Mouse (Mus musculus): ENCODE measurements around the gene Plppr2. TPM values are rescaled to one million over a fixed set of nuclear protein-coding genes. Genes with fewer than 3 reads are reported as not detected.

Gene Plppr2
- polyA plus RNA-seq, 1 experiment from 2014 or later: 2.7 TPM

GRCm38 (mm10) chr9:21923036-21923435 lies 13.8 kb upstream of the Plppr2 start:
- Histone ChIP-seq H3K27ac (replicated peaks) (peak overlapping the region; percentile 82), H3K4me3 (ENCODE audit: low read depth, low read length) (no peak overlapping the region), H3K27me3 (ENCODE audit: control insufficient read depth, insufficient read depth, low read length) (no peaks in the 10 kb centered on the region), H3K4me2 (replicated peaks; ENCODE audit: low read depth) (no peak overlapping the region), H3K36me3 (ENCODE audit: control insufficient read depth, insufficient read depth, low read length) (no peaks in the 10 kb centered on the region), H3K4me1 (replicated peaks; ENCODE audit: control insufficient read depth, insufficient read depth) (0 out of 2 replicates have a peak, but pooled peaks cover 6% of the 10 kb centered on the region), H3K9ac (ENCODE audit: low read length) (no peak overlapping the region), H3K9me3 (ENCODE audit: control insufficient read depth, low read length) (no peaks in the 10 kb centered on the region)
- ATAC-seq (ENCODE audit: low FRiP score, low TSS enrichment): no peak
- no peak for DNase-seq (ENCODE audit: low spot score)
- WGBS: 77% methylated on average over 4 of the region's 4 CpGs
- TF ChIP-seq CTCF (IDR thresholded peaks at IDR 0.05; ENCODE audit: low read depth) (no peak), EP300 (optimal IDR thresholded peaks at IDR 0.05) (no peak)

- H3K9ac ChIP-seq (ENCODE audit: low read length): no peak overlapping the region
- no peak for ATAC-seq (ENCODE audit: low FRiP score, low TSS enrichment)
Observed at GRCm38 (mm10) chr9:21923490-21924098, 13.2 kb upstream of the Plppr2 start.

GRCm38 (mm10) chr9:21924099-21924493 lies 12.7 kb upstream of the Plppr2 start:
- WGBS: 30% methylated on average over 6 of the region's 6 CpGs

More at GRCm38 (mm10) chr9:21923490-21924098, 13.2 kb upstream of the Plppr2 start:
- TF ChIP-seq EP300 (optimal IDR thresholded peaks at IDR 0.05) (no peak), CTCF (IDR thresholded peaks at IDR 0.05; ENCODE audit: low read depth) (no peak)
- DNase-seq (ENCODE audit: low spot score): no peak
- WGBS: 21% methylated on average over 3 of the region's 3 CpGs
- Histone ChIP-seq H3K9me3 (ENCODE audit: control insufficient read depth, low read length) (no peaks in the 10 kb centered on the region), H3K4me3 (ENCODE audit: low read depth, low read length) (no peak overlapping the region), H3K27me3 (ENCODE audit: control insufficient read depth, insufficient read depth, low read length) (no peaks in the 10 kb centered on the region), H3K4me2 (replicated peaks; ENCODE audit: low read depth) (no peak overlapping the region), H3K27ac (replicated peaks) (peak overlapping the region; percentile 82), H3K36me3 (ENCODE audit: control insufficient read depth, insufficient read depth, low read length) (no peaks in the 10 kb centered on the region), H3K4me1 (replicated peaks; ENCODE audit: control insufficient read depth, insufficient read depth) (0 out of 2 replicates have a peak, but pooled peaks cover 6% of the 10 kb centered on the region)

GRCm38 (mm10) chr9:21925034-21925433 lies 11.8 kb upstream of the Plppr2 start:
- TF ChIP-seq CTCF (IDR thresholded peaks at IDR 0.05; ENCODE audit: low read depth) (no peak), EP300 (optimal IDR thresholded peaks at IDR 0.05) (no peak)
- no peaks in the 10 kb centered on the region for H3K36me3 ChIP-seq (ENCODE audit: control insufficient read depth, insufficient read depth, low read length)
- 94% methylated on average over 3 of the region's 3 CpGs for WGBS

More at GRCm38 (mm10) chr9:21924099-21924493, 12.7 kb upstream of the Plppr2 start:
- Histone ChIP-seq H3K9me3 (ENCODE audit: control insufficient read depth, low read length) (no peaks in the 10 kb centered on the region), H3K4me3 (ENCODE audit: low read depth, low read length) (no peak overlapping the region), H3K4me1 (replicated peaks; ENCODE audit: control insufficient read depth, insufficient read depth) (0 out of 2 replicates have a peak, but pooled peaks cover 6% of the 10 kb centered on the region), H3K27me3 (ENCODE audit: control insufficient read depth, insufficient read depth, low read length) (no peaks in the 10 kb centered on the region), H3K36me3 (ENCODE audit: control insufficient read depth, insufficient read depth, low read length) (no peaks in the 10 kb centered on the region), H3K27ac (replicated peaks) (peak overlapping the region; percentile 82), H3K9ac (ENCODE audit: low read length) (no peak overlapping the region), H3K4me2 (replicated peaks; ENCODE audit: low read depth) (no peak overlapping the region)
- peak; percentile 84 for ATAC-seq (ENCODE audit: low FRiP score, low TSS enrichment)
- no peak for TF ChIP-seq CTCF (IDR thresholded peaks at IDR 0.05; ENCODE audit: low read depth)
- peak; percentile 24 for TF ChIP-seq EP300 (optimal IDR thresholded peaks at IDR 0.05)
- DNase-seq (ENCODE audit: low spot score): peak; percentile 95

GRCm38 (mm10) chr9:21925506-21925905 lies 11.3 kb upstream of the Plppr2 start:
- no peak overlapping the region for H3K27ac ChIP-seq (replicated peaks)
- DNase-seq (ENCODE audit: low spot score) (no peak), ATAC-seq (ENCODE audit: low FRiP score, low TSS enrichment) (no peak)
- H3K9ac ChIP-seq (ENCODE audit: low read length): no peak overlapping the region
- no peaks in the 10 kb centered on the region for H3K36me3 ChIP-seq (ENCODE audit: control insufficient read depth, insufficient read depth, low read length)
- no peak overlapping the region for H3K4me2 ChIP-seq (replicated peaks; ENCODE audit: low read depth)
- no peaks in the 10 kb centered on the region for H3K27me3 ChIP-seq (ENCODE audit: control insufficient read depth, insufficient read depth, low read length)
- no peaks in the 10 kb centered on the region for H3K9me3 ChIP-seq (ENCODE audit: control insufficient read depth, low read length)
- TF ChIP-seq CTCF (IDR thresholded peaks at IDR 0.05; ENCODE audit: low read depth) (0 out of 2 replicates have a peak, but pooled peaks have one; percentile 2), EP300 (optimal IDR thresholded peaks at IDR 0.05) (no peak)
- H3K4me1 ChIP-seq (replicated peaks; ENCODE audit: control insufficient read depth, insufficient read depth): 0 out of 2 replicates have a peak, but pooled peaks cover 6% of the 10 kb centered on the region
- 96% methylated on average over 1 of the region's 1 CpGs for WGBS
- no peak overlapping the region for H3K4me3 ChIP-seq (ENCODE audit: low read depth, low read length)

More at GRCm38 (mm10) chr9:21925034-21925433, 11.8 kb upstream of the Plppr2 start:
- Histone ChIP-seq H3K9ac (ENCODE audit: low read length) (no peak overlapping the region), H3K4me3 (ENCODE audit: low read depth, low read length) (no peak overlapping the region), H3K27me3 (ENCODE audit: control insufficient read depth, insufficient read depth, low read length) (no peaks in the 10 kb centered on the region), H3K9me3 (ENCODE audit: control insufficient read depth, low read length) (no peaks in the 10 kb centered on the region), H3K27ac (replicated peaks) (0 out of 2 replicates have a peak overlapping the region, but pooled peaks have one; percentile 24), H3K4me1 (replicated peaks; ENCODE audit: control insufficient read depth, insufficient read depth) (0 out of 2 replicates have a peak, but pooled peaks cover 6% of the 10 kb centered on the region), H3K4me2 (replicated peaks; ENCODE audit: low read depth) (no peak overlapping the region)
- no peak for ATAC-seq (ENCODE audit: low FRiP score, low TSS enrichment)
- no peak for DNase-seq (ENCODE audit: low spot score)

GRCm38 (mm10) chr9:21926155-21926554 lies 10.7 kb upstream of the Plppr2 start:
- 0 out of 2 replicates have a peak, but pooled peaks cover 6% of the 10 kb centered on the region for H3K4me1 ChIP-seq (replicated peaks; ENCODE audit: control insufficient read depth, insufficient read depth)
- peak overlapping the region; percentile 60 for H3K4me2 ChIP-seq (replicated peaks; ENCODE audit: low read depth)
- ATAC-seq (ENCODE audit: low FRiP score, low TSS enrichment) (no peak), DNase-seq (ENCODE audit: low spot score) (peak; percentile 50)
- H3K27ac ChIP-seq (replicated peaks): peak overlapping the region; percentile 79; the same call in 1 of the 2 replicates
- no peak for TF ChIP-seq EP300 (optimal IDR thresholded peaks at IDR 0.05)
- no peak for TF ChIP-seq CTCF (IDR thresholded peaks at IDR 0.05; ENCODE audit: low read depth)
- H3K4me3 ChIP-seq (ENCODE audit: low read depth, low read length): peak overlapping the region; percentile 47
- H3K9me3 ChIP-seq (ENCODE audit: control insufficient read depth, low read length): no peaks in the 10 kb centered on the region
- H3K27me3 ChIP-seq (ENCODE audit: control insufficient read depth, insufficient read depth, low read length): no peaks in the 10 kb centered on the region
- no peaks in the 10 kb centered on the region for H3K36me3 ChIP-seq (ENCODE audit: control insufficient read depth, insufficient read depth, low read length)
- 60% methylated on average over 6 of the region's 6 CpGs for WGBS
- peak overlapping the region; percentile 23; the same call in 1 of the 2 replicates for H3K9ac ChIP-seq (ENCODE audit: low read length)
